Mouse (Mus musculus): ENCODE data around the gene Syk. TPM values are rescaled to one million over a fixed set of nuclear protein-coding genes. Genes with fewer than 3 reads are reported as not detected.

Syk gene
- polyA plus RNA-seq, 1 experiment: 4.7 TPM

GRCm38 (mm10) chr13:52628602-52629001 is 45.6 kb downstream of the Syk start:
- TF ChIP-seq POLR2A (IDR thresholded peaks at IDR 0.05; ENCODE audit: low read depth, low read length) (no peak), CTCF (conservative IDR thresholded peaks at IDR 0.05; ENCODE audit: insufficient read depth, insufficient read length, low read depth, low read length) (peak; percentile 63)
- WGBS: 29% methylated on average over 9 of the region's 9 CpGs
- H3K27ac ChIP-seq (ENCODE audit: insufficient read depth, low read depth, low read length): no peak overlapping the region
- H3K4me3 ChIP-seq (ENCODE audit: insufficient read depth, low read depth, low read length): no peak overlapping the region
- no peaks in the 10 kb centered on the region for H3K36me3 ChIP-seq (ENCODE audit: control insufficient read depth, insufficient read depth, low read length)
- H3K4me1 ChIP-seq (ENCODE audit: control insufficient read depth, insufficient read depth, low read length): no peaks in the 10 kb centered on the region
- peak; percentile 40 for DNase-seq
- H3K27me3 ChIP-seq (replicated peaks; ENCODE audit: control insufficient read depth, insufficient read depth, low read length): no peaks in the 10 kb centered on the region

- H3K36me3 ChIP-seq (ENCODE audit: control insufficient read depth, insufficient read depth, low read length): no peaks in the 10 kb centered on the region
- H3K27me3 ChIP-seq (replicated peaks; ENCODE audit: control insufficient read depth, insufficient read depth, low read length): no peaks in the 10 kb centered on the region
- no peak overlapping the region for H3K27ac ChIP-seq (ENCODE audit: insufficient read depth, low read depth, low read length)
- no peak for DNase-seq
- WGBS: 59% methylated on average over 4 of the region's 4 CpGs
- TF ChIP-seq POLR2A (IDR thresholded peaks at IDR 0.05; ENCODE audit: low read depth, low read length) (no peak), CTCF (conservative IDR thresholded peaks at IDR 0.05; ENCODE audit: insufficient read depth, insufficient read length, low read depth, low read length) (no peak)
- no peaks in the 10 kb centered on the region for H3K4me1 ChIP-seq (ENCODE audit: control insufficient read depth, insufficient read depth, low read length)
- H3K4me3 ChIP-seq (ENCODE audit: insufficient read depth, low read depth, low read length): no peak overlapping the region
These were observed 48.7 kb downstream of the Syk start for GRCm38 (mm10) chr13:52631624-52632023.

- no peak for DNase-seq
- TF ChIP-seq POLR2A (IDR thresholded peaks at IDR 0.05; ENCODE audit: low read depth, low read length): no peak
- no peak for TF ChIP-seq CTCF (conservative IDR thresholded peaks at IDR 0.05; ENCODE audit: insufficient read depth, insufficient read length, low read depth, low read length)
- H3K27ac ChIP-seq (ENCODE audit: insufficient read depth, low read depth, low read length): no peak overlapping the region
- WGBS: 72% methylated on average over 3 of the region's 3 CpGs
- H3K4me3 ChIP-seq (ENCODE audit: insufficient read depth, low read depth, low read length): no peak overlapping the region
- H3K4me1 ChIP-seq (ENCODE audit: control insufficient read depth, insufficient read depth, low read length): no peaks in the 10 kb centered on the region
- no peaks in the 10 kb centered on the region for H3K27me3 ChIP-seq (replicated peaks; ENCODE audit: control insufficient read depth, insufficient read depth, low read length)
- no peaks in the 10 kb centered on the region for H3K36me3 ChIP-seq (ENCODE audit: control insufficient read depth, insufficient read depth, low read length)
These were observed 52.5 kb downstream of the Syk start for GRCm38 (mm10) chr13:52635484-52635883.

- WGBS: 64% methylated on average over 10 of the region's 10 CpGs
- Histone ChIP-seq H3K27ac (ENCODE audit: insufficient read depth, low read depth, low read length) (no peak overlapping the region), H3K36me3 (ENCODE audit: control insufficient read depth, insufficient read depth, low read length) (no peaks in the 10 kb centered on the region), H3K27me3 (replicated peaks; ENCODE audit: control insufficient read depth, insufficient read depth, low read length) (no peaks in the 10 kb centered on the region), H3K4me1 (ENCODE audit: control insufficient read depth, insufficient read depth, low read length) (no peaks in the 10 kb centered on the region), H3K4me3 (ENCODE audit: insufficient read depth, low read depth, low read length) (no peak overlapping the region)
- TF ChIP-seq POLR2A (IDR thresholded peaks at IDR 0.05; ENCODE audit: low read depth, low read length) (no peak), CTCF (conservative IDR thresholded peaks at IDR 0.05; ENCODE audit: insufficient read depth, insufficient read length, low read depth, low read length) (no peak)
- DNase-seq: no peak
These were observed 53.3 kb downstream of the Syk start for GRCm38 (mm10) chr13:52636176-52636748.

- Histone ChIP-seq H3K4me1 (ENCODE audit: control insufficient read depth, insufficient read depth, low read length) (no peaks in the 10 kb centered on the region), H3K36me3 (ENCODE audit: control insufficient read depth, insufficient read depth, low read length) (no peaks in the 10 kb centered on the region), H3K4me3 (ENCODE audit: insufficient read depth, low read depth, low read length) (no peak overlapping the region), H3K27ac (ENCODE audit: insufficient read depth, low read depth, low read length) (no peak overlapping the region), H3K27me3 (replicated peaks; ENCODE audit: control insufficient read depth, insufficient read depth, low read length) (no peaks in the 10 kb centered on the region)
- 74% methylated on average over 3 of the region's 3 CpGs for WGBS
- TF ChIP-seq POLR2A (IDR thresholded peaks at IDR 0.05; ENCODE audit: low read depth, low read length) (no peak), CTCF (conservative IDR thresholded peaks at IDR 0.05; ENCODE audit: insufficient read depth, insufficient read length, low read depth, low read length) (no peak)
- DNase-seq: no peak
These were observed 63.6 kb downstream of the Syk start for GRCm38 (mm10) chr13:52646566-52646965.

GRCm38 (mm10) chr13:52647996-52648712 is 65.2 kb downstream of the Syk start:
- WGBS: 46% methylated on average over 11 of the region's 11 CpGs
- no peak overlapping the region for H3K27ac ChIP-seq (ENCODE audit: insufficient read depth, low read depth, low read length)
- no peaks in the 10 kb centered on the region for H3K27me3 ChIP-seq (replicated peaks; ENCODE audit: control insufficient read depth, insufficient read depth, low read length)
- no peaks in the 10 kb centered on the region for H3K4me1 ChIP-seq (ENCODE audit: control insufficient read depth, insufficient read depth, low read length)
- H3K4me3 ChIP-seq (ENCODE audit: insufficient read depth, low read depth, low read length): no peak overlapping the region
- DNase-seq: peak; percentile 12
- no peaks in the 10 kb centered on the region for H3K36me3 ChIP-seq (ENCODE audit: control insufficient read depth, insufficient read depth, low read length)
- TF ChIP-seq POLR2A (IDR thresholded peaks at IDR 0.05; ENCODE audit: low read depth, low read length) (no peak), CTCF (conservative IDR thresholded peaks at IDR 0.05; ENCODE audit: insufficient read depth, insufficient read length, low read depth, low read length) (no peak)

- WGBS: 95% methylated on average over 6 of the region's 6 CpGs
- no peak for DNase-seq
- no peaks in the 10 kb centered on the region for H3K27me3 ChIP-seq (replicated peaks; ENCODE audit: control insufficient read depth, insufficient read depth, low read length)
These were observed 66.9 kb downstream of the Syk start for GRCm38 (mm10) chr13:52649791-52650418.

More at GRCm38 (mm10) chr13:52649791-52650418, 66.9 kb downstream of the Syk start:
- Histone ChIP-seq H3K4me3 (ENCODE audit: insufficient read depth, low read depth, low read length) (no peak overlapping the region), H3K27ac (ENCODE audit: insufficient read depth, low read depth, low read length) (no peak overlapping the region), H3K4me1 (ENCODE audit: control insufficient read depth, insufficient read depth, low read length) (no peaks in the 10 kb centered on the region), H3K36me3 (ENCODE audit: control insufficient read depth, insufficient read depth, low read length) (no peaks in the 10 kb centered on the region)
- TF ChIP-seq CTCF (conservative IDR thresholded peaks at IDR 0.05; ENCODE audit: insufficient read depth, insufficient read length, low read depth, low read length) (no peak), POLR2A (IDR thresholded peaks at IDR 0.05; ENCODE audit: low read depth, low read length) (no peak)
